Mouse (Mus musculus) lung, adult 2 months (tissue): ENCODE measurements around the gene Tymp. TPM values are rescaled to one million over a fixed set of nuclear protein-coding genes. Genes with fewer than 3 reads are reported as not detected.

Experiments
- DNase-seq: peaks from one replicate; pipeline ENCODE4 v3.0.0; 2022
- H3K4me1 ChIP-seq: fragments of 200-500 bp; 2 replicates; pipeline ENCODE4 v1.6.1; 2011; ENCODE audit warnings: low read length; ENCODE audit not compliant: control insufficient read depth, insufficient read depth
- H3K4me3 ChIP-seq: fragments of 200-500 bp; replicated peaks from 2 replicates; pipeline ENCODE3; 2011; ENCODE audit warnings: low read depth, mild to moderate bottlenecking, control low read depth, low read length; ENCODE audit errors: extremely low read depth
- CTCF ChIP-seq: fragments of 200-500 bp; IDR thresholded peaks from 2 replicates; pipeline ENCODE4 v1.5.1; 2011; ENCODE audit warnings: mild to moderate bottlenecking, low read length, control low read depth; ENCODE audit not compliant: insufficient read depth
- POLR2A ChIP-seq: fragments of 200-500 bp; IDR thresholded peaks from 2 replicates; pipeline ENCODE4 v1.6.1; 2011; ENCODE audit warnings: low read depth, mild to moderate bottlenecking, control low read depth, low read length, borderline replicate concordance; ENCODE audit errors: extremely low read depth
- WGBS: fragments of 180-500 bp; shearing (Covaris S2); methylation state at CpG from one replicate; pipeline ENCODE4 v1.1.7; 2018; 5-methylcytosine and 5-hydroxymethylcytosine counted together
- polyA plus RNA-seq: library from polyadenylated mRNA; depleted of rRNA; stranded (reverse); fragments of >200 nt; gene quantifications from 2 replicates; pipeline ENCODE4 v1.2.3, GENCODE M21; 2012; rRNA removed

The Tymp gene
- polyA plus RNA-seq, 1 experiment = 14.4 TPM

- TF ChIP-seq CTCF (no peak), POLR2A (no peak)
- no peak for DNase-seq
- Histone ChIP-seq H3K4me3 (no peak overlapping the region), H3K4me1 (no peaks in the 10 kb centered on the region)
- 62% methylated on average over 3 of the region's 3 CpGs for WGBS
Observed at GRCm38 (mm10) chr15:89340136-89340535, 36.7 kb downstream of the Tymp start.

GRCm38 (mm10) chr15:89339696-89340095, 37.1 kb downstream of the Tymp start:
- no peak for DNase-seq
- TF ChIP-seq CTCF (no peak), POLR2A (no peak)
- WGBS = 79% methylated on average over 2 of the region's 2 CpGs
- Histone ChIP-seq H3K4me3 (no peak overlapping the region), H3K4me1 (no peaks in the 10 kb centered on the region)

- WGBS = 79% methylated on average over 14 of the region's 14 CpGs
Observed at GRCm38 (mm10) chr15:89336422-89336821, 40.4 kb downstream of the Tymp start.

GRCm38 (mm10) chr15:89334774-89335537, 41.9 kb downstream of the Tymp start:
- H3K4me1 ChIP-seq = no peaks in the 10 kb centered on the region
- TF ChIP-seq POLR2A = no peak
- TF ChIP-seq CTCF = no peak
- whole genome bisulfite sequencing = 76% methylated on average over 17 of the region's 17 CpGs
- no peak overlapping the region for H3K4me3 ChIP-seq
- DNase-seq = no peak

More at GRCm38 (mm10) chr15:89336422-89336821, 40.4 kb downstream of the Tymp start:
- H3K4me1 ChIP-seq = no peaks in the 10 kb centered on the region
- H3K4me3 ChIP-seq = no peak overlapping the region
- no peak for TF ChIP-seq POLR2A
- TF ChIP-seq CTCF = no peak
- DNase-seq = no peak

- no peak for DNase-seq
- TF ChIP-seq POLR2A = no peak
- TF ChIP-seq CTCF = no peak
- Histone ChIP-seq H3K4me3 (no peak within 1 kb of the TSS), H3K4me1 (no peaks in the 10 kb centered on the region)
- WGBS = 88% methylated on average over 7 of the region's 7 CpGs
Observed at GRCm38 (mm10) chr15:89334271-89334670, 42.6 kb downstream of the Tymp start, which contains the start of gene Miox. Miox (plus strand) TSS chr15:89334398.

GRCm38 (mm10) chr15:89326441-89326840, 50.4 kb downstream of the Tymp start:
- H3K4me1 ChIP-seq = no peaks in the 10 kb centered on the region
- H3K4me3 ChIP-seq = no peak overlapping the region
- TF ChIP-seq CTCF (no peak), POLR2A (no peak)
- DNase-seq = no peak
- 50% methylated on average over 5 of the region's 5 CpGs for WGBS

- Histone ChIP-seq H3K4me3 (no peak overlapping the region), H3K4me1 (no peaks in the 10 kb centered on the region)
- no peak for DNase-seq
- no peak for TF ChIP-seq POLR2A
- TF ChIP-seq CTCF = no peak
- 74% methylated on average over 4 of the region's 4 CpGs for WGBS
Observed at GRCm38 (mm10) chr15:89323656-89324055, 53.2 kb downstream of the Tymp start.

- Histone ChIP-seq H3K4me1 (no peaks in the 10 kb centered on the region), H3K4me3 (no peak within 1 kb of the TSS)
- no peak for TF ChIP-seq CTCF
- no peak for TF ChIP-seq POLR2A
- 15% methylated on average over 26 of the region's 26 CpGs for WGBS
- no peak for DNase-seq
Observed at GRCm38 (mm10) chr15:89322670-89323522, 53.9 kb downstream of the Tymp start, which contains the start of gene Adm2. Adm2 (plus strand) TSS chr15:89322720.

Other genes starting within 250 kb of the Tymp start
- 39.8 and 46.9 TPM in 2 replicates for gene Hdac10, start 248.3 kb downstream of the Tymp start, polyA plus RNA-seq
- 28.2 and 32.2 TPM in 2 replicates for gene Mapk12, start 236.3 kb downstream of the Tymp start, polyA plus RNA-seq
- gene Mapk11, start 227.4 kb downstream of the Tymp start, polyA plus RNA-seq = 13.7 and 14.0 TPM in 2 replicates
- gene Plxnb2, start 196.3 kb downstream of the Tymp start, polyA plus RNA-seq = 204 and 210 TPM in 2 replicates
- gene Dennd6b, start 180.5 kb downstream of the Tymp start, polyA plus RNA-seq = 15.6 and 17.2 TPM in 2 replicates
- gene Ppp6r2, start 165.5 kb downstream of the Tymp start, polyA plus RNA-seq = 153 and 372 TPM in 2 replicates
- 188 and 208 TPM in 2 replicates for gene Sbf1, start 61.7 kb downstream of the Tymp start, polyA plus RNA-seq
- gene Adm2, start 54.3 kb downstream of the Tymp start, polyA plus RNA-seq = 0.14 and 0.75 TPM in 2 replicates
- 0.24 and 1.2 TPM in 2 replicates for gene Miox, start 42.6 kb downstream of the Tymp start, polyA plus RNA-seq
- 81.7 and 84.4 TPM in 2 replicates for gene Lmf2, start 21.4 kb downstream of the Tymp start, polyA plus RNA-seq
- 105 and 117 TPM in 2 replicates for gene Ncaph2, start 21.3 kb downstream of the Tymp start, polyA plus RNA-seq
- 57.7 and 65.5 TPM in 2 replicates for gene Sco2, start 3.2 kb downstream of the Tymp start, polyA plus RNA-seq
- gene Odf3b, start 2.2 kb upstream of the Tymp start, polyA plus RNA-seq = 106 and 138 TPM in 2 replicates
- gene Klhdc7b, start 7.9 kb upstream of the Tymp start, polyA plus RNA-seq = 0.03 and 0.07 TPM in 2 replicates
- gene Syce3, start 33.5 kb upstream of the Tymp start, polyA plus RNA-seq = not detected in 2 replicates
- gene Cpt1b, start 48.8 kb upstream of the Tymp start, polyA plus RNA-seq = 4.3 and 28.9 TPM in 2 replicates
- 0.45 and 0.73 TPM in 2 replicates for gene C730034F03Rik, start 52.5 kb upstream of the Tymp start, polyA plus RNA-seq
- gene Gm44502, start 52.7 kb upstream of the Tymp start, polyA plus RNA-seq = 4.4 TPM in 1 of 2 replicates, not detected in the other
- gene Chkb, start 52.9 kb upstream of the Tymp start, polyA plus RNA-seq = 51.3 and 67.1 TPM in 2 replicates
- 0.10 and 0.11 TPM in 2 replicates for gene Mapk8ip2, start 76.9 kb upstream of the Tymp start, polyA plus RNA-seq
- gene Arsa, start 100.4 kb upstream of the Tymp start, polyA plus RNA-seq = 57.7 and 62.4 TPM in 2 replicates
- gene Shank3, start 122.6 kb upstream of the Tymp start, polyA plus RNA-seq = 103 and 141 TPM in 2 replicates
- gene Acr, start 191.3 kb upstream of the Tymp start, polyA plus RNA-seq = 2.8 and 2.9 TPM in 2 replicates
- gene Rabl2, start 214.9 kb upstream of the Tymp start, polyA plus RNA-seq = 14.7 and 18.7 TPM in 2 replicates